Mouse (Mus musculus) c-Kit-positive CD71-positive TER-119-positive erythroid progenitor cells, embryonic 14.5 days (primary cell): ENCODE data around the gene Cd37.

Experiments used
- DNase-seq: peaks from one replicate; pipeline ENCODE4 v3.0.0-alpha.2; 2013; ENCODE audit warnings: low spot score

The Cd37 gene

GRCm38 (mm10) chr7:45202654-45203053, 36.3 kb downstream of the Cd37 start:
- DNase-seq = no peak

GRCm38 (mm10) chr7:45198961-45199360, 40.0 kb downstream of the Cd37 start:
- no peak for DNase-seq

GRCm38 (mm10) chr7:45198435-45198834, 40.5 kb downstream of the Cd37 start:
- DNase-seq = no peak

- DNase-seq = no peak
Measured at GRCm38 (mm10) chr7:45196994-45197393, 41.9 kb downstream of the Cd37 start.

GRCm38 (mm10) chr7:45196176-45196535, 42.8 kb downstream of the Cd37 start:
- no peak for DNase-seq

- DNase-seq = no peak
Measured at GRCm38 (mm10) chr7:45195341-45196175, 43.4 kb downstream of the Cd37 start.

- DNase-seq = no peak
Measured at GRCm38 (mm10) chr7:45193871-45194785, 44.8 kb downstream of the Cd37 start.

- DNase-seq = no peak
Measured at GRCm38 (mm10) chr7:45193406-45193805, 45.5 kb downstream of the Cd37 start.

GRCm38 (mm10) chr7:45192585-45193310, 46.2 kb downstream of the Cd37 start:
- DNase-seq = no peak

- no peak for DNase-seq
Measured at GRCm38 (mm10) chr7:45191803-45192363, 47.0 kb downstream of the Cd37 start.

GRCm38 (mm10) chr7:45191161-45191560, 47.8 kb downstream of the Cd37 start:
- no peak for DNase-seq

- no peak for DNase-seq
Measured at GRCm38 (mm10) chr7:45190186-45190585, 48.7 kb downstream of the Cd37 start.

GRCm38 (mm10) chr7:45189600-45189999, 49.3 kb downstream of the Cd37 start:
- DNase-seq = no peak

GRCm38 (mm10) chr7:45185921-45186320, 53.0 kb downstream of the Cd37 start:
- no peak for DNase-seq

- DNase-seq = no peak
Measured at GRCm38 (mm10) chr7:45183672-45184071, 55.2 kb downstream of the Cd37 start.
